Mouse (Mus musculus) neural tube, embryonic 10.5 days (tissue): ENCODE results near the gene Hoxd12.

ENCODE experiments used
- DNase-seq: peaks from one replicate; pipeline ENCODE4 v3.0.0-alpha.2; 2017; ENCODE audit warnings: low spot score; ENCODE audit errors: extremely low spot score

Hoxd12 gene

DNA sequence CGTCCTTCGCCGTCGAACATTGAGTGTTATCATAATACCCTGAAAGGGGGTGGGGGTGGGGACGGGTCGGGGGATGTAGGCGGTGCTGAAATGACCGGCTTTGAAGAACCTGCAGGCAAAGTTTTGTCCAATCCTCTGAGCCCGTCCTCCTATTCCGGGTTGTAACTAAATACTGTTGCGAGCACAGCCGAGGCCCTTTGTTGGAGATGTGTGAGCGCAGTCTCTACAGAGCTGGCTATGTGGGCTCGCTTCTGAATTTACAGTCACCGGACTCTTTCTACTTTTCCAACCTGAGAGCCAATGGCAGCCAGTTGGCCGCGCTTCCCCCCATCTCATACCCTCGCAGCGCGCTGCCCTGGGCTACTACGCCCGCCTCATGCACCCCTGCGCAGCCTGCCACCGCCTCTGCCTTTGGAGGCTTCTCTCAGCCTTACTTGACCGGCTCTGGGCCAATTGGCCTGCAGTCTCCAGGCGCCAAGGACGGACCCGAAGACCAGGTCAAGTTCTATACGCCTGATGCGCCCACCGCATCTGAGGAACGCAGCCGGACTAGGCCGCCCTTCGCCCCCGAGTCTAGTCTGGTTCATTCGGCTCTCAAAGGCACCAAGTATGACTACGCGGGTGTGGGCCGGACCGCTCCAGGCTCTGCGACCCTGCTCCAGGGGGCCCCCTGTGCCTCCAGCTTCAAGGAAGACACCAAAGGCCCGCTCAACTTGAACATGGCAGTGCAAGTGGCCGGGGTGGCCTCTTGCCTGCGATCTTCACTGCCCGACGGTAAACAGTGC is at the start of gene Hoxd12:
Gene Hoxd12 (plus strand): TSS at position 133 of the 785 bp plus-strand sequence.
- DNase-seq = no peak

DNA sequence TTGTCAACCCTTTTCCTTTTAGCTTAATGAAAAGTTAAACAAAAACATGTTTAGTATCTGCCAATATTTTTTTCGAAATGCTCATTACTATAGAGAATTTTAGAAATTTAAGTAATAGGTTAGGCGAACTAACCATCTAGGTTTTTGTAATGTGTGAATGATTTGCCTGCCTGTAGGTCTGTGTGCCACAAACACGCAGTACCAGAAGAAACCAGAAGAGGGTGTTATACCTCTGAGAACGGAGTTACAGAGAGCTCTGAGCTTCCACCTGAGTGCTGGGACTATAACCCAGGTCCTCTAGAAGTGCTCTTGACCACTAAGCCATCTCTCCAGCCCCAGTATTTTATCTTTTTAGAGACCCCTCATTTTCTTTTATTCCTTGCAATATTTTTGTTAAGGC is 39.4 kb upstream of the Hoxd12 start:
- no peak for DNase-seq

DNA sequence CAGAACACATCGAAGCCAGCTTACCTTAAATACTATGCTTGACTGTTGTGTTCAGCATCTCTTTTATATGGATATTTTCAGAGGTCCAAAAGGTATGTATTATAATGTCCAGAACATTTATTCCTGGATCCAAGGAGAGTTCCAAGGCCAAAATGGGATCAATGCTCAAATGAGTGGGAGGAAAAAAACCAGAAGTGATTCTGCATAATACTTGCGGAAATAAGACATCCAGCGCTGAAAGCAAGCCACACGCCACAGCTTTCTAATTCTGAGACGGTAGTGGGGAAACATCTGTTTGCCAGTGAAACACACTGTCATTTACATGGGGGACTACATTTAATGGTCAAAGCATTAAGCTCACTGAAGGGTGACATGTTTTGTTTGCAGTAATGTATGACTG is 32.4 kb upstream of the Hoxd12 start:
- no peak for DNase-seq

DNA sequence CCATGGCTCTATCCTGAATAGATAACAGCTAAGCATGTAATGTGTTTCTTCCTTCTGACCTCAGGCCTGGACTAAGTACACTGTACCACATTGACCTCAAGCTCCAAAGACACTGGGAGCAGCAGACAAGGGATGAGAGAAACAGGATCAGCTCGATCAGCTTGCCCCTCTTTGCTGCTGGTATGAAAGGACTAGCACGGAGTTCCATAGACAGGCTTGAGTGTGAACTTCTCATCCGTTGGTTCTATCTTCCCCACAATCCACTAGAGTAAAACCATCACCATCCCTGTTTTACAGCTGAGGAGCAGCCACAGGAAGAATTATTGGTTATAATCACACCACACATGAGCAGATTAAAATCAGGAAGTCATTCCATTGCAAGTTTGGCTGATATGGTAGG is 29.2 kb upstream of the Hoxd12 start:
- DNase-seq = no peak

DNA sequence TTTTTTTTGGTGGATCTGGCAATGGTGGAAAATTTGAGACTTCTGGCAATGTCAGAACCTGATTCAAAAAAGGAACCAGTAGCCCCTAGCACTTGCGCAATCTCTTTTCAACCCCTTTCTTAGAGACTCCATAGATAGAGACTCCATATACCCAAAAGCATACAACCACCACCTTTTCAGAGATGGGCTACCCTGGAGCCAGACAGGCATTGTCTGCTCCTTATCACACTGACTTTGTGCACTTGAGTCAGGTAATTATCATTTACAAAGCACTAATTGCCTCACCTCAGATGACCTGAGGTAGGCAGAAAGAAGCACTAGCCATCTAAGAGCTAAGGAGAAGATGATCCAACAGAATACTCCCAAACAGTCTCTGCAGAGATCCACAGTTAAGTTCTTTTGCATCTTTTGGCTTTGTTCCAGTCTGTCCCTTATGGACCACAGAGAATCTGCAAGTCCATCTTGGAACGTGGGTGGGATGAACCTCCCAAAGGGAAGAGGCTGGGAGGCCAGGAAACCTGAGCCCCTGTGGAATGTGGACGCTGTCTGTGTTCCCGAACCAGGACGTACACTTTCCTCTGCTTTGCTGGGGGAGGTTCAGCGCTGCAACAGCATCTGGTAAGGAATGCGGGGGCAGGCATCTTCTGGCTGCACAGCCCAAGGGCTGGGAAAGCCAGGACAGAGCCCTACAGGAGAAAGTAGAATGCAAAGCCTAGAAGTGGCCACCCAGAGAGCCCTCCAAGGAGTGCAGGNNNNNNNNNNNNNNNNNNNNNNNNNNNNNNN is 27.5 kb upstream of the Hoxd12 start:
- no peak for DNase-seq

DNA sequence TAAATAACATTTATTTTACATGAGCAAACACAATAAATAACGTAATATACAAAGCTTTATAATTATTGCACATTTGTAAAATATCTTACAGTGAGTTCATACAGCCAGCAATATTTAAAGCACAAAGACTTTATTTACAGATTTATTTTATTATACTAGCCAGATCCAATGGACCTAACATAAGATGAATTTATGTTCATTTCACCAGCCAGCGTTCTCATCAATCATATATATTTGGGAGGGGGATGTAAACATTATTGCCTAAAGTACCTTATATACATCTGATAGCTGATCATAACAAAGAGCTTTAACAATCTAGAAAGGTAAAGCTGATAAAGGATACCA is 21.8 kb upstream of the Hoxd12 start:
- no peak for DNase-seq

DNA sequence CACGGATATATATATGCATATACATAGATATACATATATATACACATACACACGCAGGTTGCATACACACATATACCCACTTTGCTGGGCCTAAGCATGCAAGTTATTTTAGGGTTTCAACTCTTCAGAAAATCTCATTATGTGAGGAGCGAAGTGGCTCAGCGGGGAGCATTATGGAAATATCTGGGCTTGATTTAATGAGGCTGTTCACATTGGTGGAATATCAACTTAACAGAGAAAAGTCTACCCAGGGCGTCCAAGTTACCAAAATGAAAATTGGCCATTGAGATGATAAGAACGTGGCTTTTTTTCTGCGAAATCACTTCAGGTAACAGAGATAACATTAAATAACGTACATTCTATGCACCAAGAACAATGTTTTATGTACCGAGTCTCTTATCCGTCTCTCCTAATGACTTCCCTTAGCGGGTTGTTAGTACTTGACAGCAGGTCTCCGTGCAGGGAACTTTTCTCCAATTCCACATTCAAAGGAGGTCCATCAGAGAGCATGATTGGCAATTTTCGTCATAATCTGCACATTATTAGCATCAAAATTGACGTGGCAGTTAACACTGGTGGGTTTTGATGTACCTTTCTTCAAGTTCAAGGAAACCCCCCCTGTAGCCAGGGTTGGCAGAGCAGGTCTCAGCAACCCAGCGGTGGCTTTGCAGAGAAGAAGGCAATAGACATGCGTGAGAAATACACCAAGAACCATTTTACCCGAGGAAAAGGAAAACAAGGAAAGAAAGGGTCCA is 20.9 kb upstream of the Hoxd12 start:
- DNase-seq = no peak

DNA sequence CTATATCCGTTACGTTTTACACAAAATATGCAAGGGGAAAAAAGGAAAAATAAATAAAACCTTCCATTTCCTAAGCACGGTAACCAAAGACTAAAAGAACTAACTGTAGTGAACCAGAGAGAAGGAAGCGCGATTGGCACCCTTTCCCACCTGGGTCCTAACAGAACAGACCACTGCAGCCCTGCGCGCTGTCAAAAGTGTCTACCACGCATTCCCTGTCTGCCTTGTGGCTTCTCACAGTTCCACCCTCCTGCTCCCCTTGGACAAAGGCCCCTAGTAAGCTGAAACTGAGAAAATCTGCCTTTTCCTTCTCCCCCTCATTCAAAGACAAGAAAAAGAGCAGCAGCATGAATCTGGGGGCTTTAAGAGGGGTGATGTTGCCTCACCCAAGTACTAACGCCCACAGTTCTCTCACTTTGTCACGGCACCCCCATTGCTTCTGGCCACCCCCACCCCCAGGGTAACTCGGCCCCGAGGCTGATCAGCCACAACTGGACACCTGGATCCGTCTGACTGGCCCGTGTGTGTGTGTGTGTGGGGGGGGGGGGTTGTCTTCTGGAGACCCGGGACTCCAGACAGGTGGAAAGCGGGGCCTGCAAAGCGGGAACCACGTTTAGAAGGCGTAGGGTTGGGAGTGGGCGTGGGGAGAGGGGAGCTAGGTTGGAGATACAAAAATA is 19.9 kb upstream of the Hoxd12 start:
- no peak for DNase-seq

DNA sequence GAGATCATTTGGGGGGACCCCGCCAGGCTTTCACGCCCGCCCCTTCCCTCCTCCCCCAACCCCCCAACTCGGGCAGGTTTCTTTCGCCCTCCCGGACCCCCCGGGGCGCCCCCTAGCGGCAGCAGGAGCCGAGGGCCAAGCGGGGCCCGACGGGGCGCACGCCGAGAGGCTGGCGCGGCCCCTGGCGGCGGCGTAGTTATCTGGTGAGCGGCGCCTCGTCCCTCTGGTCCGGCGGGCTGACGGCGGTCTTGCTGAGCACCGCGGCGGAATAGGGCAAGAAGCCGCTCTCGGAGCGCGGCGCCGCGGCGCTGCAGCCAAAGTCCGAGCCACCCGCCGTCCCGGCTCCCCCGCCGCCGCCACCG is 19.4 kb upstream of the Hoxd12 start:
- DNase-seq = no peak

DNA sequence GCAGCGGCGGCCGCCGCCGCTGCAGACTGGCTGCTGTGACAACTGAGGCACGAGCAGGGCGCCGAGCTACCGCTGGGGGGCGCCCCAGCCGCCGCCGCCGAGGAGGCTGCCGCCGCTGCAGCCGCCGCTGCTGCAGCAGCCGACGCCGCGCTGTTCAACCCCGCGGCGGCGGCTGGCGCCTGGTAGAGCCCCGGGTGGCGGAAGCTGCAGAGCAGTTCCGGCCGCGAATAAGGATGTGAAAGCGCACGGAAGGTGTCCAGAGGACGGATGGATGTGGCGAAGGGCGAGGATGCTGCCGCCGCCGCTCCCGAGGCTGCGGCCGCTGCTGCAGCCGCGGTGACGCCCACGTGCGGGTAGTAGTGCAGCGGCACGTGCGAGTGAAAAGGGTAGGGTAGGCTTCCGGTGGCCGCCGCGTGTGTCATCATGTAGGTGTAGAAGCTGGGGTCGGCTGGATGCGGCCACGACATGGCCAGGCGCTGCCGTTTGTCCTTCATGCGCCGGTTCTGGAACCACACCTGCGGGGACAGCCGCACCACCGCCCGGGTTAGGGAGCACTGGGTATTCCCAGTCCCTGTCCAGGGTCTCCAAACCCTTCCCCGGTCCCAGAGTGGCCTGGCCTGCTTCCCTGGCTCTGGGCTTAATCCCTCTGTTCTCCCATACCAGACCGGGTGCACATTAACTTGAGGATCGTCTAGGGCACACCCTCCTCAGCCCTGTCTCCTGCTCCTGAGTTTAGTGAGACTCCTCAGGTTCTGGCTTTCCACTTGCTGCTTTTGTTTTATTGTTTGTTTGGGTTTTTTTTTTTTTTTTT is 18.8 kb upstream of the Hoxd12 start:
- DNase-seq = peak; percentile 71

DNA sequence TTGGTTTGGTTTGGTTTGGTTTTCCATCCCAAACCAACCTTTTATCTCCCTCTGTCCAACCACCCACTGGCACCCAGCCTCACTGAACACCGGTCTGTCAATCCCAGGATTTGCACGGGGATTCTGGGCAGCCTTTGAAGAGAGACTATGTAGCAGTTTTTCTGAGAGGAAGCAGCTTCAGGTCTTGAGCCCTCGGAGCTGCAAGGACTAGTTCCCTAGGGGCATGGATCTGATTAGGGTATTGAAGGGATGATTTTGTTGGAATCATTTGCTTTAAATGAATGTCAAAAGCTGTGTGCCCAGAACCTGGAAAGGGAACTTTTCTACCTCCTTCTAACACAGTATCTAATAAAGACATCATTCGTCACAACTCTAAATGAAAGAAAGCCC is 18.2 kb upstream of the Hoxd12 start:
- no peak for DNase-seq

DNA sequence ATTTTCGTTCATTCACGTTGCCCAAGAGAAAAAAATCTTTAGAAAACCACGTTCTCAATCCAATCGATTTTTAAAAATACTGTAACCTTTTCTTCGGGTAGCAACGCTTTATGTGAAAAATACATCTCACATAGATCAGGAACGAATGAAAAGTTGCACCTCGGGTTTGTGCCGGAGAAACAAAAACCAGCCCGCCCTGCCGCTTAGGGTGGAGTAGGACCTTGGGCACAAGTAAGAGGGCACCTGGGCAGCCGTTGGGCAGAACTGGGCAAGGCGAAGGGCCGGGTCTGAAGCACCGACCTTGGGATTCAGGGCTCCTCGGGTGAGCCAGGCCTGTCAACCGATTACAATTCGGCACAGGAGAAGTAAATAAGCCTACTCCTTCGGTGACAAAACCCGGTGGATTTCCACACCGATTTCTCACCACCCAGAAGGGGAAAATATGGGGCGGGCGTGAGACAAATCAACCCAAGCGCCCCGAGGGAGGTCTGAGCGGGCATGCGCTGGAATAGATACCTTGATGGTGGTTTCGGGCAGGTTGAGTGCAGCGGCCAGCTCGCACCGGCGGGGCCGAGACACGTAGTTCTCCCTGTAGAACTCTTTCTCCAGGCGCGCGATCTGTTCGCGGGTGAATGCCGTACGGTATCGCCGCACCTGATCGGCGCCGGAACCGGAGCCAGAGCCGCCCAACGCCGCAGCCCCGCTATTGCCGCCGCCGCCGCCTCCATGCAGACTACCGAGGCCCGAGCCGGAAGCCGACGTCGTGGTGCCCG is 17.4 kb upstream of the Hoxd12 start:
- DNase-seq = peak; percentile 77

DNA sequence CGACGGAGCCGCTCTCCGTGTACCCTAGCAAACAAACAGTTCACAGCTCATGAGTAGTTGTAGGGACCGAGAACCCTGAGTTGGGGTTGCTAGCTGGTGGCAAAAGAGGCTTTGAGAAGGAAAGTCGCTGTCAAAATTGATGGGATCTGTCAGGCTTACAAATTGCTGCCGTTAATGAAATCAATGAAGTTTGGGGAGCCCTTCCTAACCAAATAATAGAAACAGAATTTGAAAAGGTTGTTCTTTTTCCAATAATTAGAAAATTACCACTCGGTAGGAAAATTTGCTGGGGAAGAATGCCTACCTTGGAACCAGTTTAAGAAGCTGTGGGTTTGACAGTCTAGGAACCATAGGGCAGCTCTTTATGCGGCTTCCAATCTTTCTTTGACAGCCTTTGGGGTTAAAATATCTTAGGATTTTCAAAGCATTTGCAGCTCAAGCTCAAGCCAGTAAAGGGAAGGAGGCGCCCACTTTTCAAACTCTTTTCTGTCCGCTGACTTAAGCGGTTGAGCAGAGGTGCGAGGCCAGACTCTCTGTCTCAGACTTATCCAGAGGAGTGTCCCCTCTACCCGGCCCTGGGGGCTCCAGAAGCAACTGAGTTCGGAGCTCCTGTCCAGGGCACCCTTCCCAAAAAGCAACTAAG is 16.7 kb upstream of the Hoxd12 start:
- DNase-seq = peak; percentile 72

DNA sequence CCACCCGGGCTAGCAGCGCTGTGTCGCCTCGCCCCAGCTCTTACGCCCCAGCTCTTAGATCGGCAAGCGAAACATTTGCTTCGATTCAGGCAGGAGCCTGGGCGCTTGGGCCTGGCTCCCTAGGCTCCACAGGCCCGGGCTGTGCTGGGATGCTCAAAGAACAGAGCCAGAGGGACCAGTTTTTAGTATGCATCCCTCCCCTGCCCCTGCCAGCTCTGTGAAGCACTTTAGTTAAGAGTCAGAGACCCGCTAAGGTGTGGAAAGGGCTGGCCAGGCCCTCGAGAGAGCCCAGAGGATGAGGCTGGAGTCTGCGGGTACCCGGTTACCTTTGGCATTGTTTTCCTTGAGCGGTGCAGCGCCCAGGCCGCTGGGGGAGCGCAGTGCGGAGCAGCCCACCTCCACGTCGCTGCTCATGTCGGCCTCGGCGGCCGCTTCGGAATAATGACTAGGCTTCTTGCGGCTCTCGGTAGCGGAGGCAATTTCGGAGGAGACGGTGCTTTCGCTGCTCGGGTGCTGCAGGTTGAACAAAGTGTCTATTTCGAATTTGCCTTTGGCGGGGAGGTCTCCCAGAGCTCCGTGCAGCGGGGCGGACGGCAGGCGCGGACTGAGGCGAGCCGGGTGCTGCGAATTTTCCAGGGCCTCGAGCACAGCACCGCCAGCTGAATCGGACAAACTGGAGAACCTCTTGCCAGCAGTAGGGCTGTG is 16.0 kb upstream of the Hoxd12 start:
- peak; percentile 80 for DNase-seq

DNA sequence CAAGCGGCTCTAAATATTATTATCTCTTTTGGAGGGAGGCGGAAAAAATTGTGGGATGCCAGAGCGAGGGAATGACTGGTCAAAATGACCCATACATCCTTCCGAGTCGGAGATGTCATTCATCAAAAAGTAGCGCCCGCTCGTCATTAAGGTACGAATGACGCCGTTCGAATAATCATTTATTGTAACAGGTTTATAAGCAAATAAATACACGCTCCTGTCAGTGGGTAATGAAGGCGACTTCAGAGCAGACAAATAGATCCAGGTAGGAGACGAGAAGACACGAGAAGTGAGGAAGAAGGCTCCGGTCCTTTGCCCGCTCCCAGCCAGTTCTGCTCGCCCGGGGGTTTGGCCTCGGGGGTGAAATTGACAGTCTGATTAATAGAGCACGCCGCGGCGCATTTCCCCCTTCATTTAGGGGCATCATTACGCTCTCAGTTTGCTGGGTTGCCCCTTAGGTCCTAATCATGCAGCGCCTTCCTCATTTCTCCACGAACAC is 15.3 kb upstream of the Hoxd12 start, which contains the start of gene Evx2:
Gene Evx2 (minus strand): TSS at position 51 of the 499 bp plus-strand sequence.
- DNase-seq = no peak

DNA sequence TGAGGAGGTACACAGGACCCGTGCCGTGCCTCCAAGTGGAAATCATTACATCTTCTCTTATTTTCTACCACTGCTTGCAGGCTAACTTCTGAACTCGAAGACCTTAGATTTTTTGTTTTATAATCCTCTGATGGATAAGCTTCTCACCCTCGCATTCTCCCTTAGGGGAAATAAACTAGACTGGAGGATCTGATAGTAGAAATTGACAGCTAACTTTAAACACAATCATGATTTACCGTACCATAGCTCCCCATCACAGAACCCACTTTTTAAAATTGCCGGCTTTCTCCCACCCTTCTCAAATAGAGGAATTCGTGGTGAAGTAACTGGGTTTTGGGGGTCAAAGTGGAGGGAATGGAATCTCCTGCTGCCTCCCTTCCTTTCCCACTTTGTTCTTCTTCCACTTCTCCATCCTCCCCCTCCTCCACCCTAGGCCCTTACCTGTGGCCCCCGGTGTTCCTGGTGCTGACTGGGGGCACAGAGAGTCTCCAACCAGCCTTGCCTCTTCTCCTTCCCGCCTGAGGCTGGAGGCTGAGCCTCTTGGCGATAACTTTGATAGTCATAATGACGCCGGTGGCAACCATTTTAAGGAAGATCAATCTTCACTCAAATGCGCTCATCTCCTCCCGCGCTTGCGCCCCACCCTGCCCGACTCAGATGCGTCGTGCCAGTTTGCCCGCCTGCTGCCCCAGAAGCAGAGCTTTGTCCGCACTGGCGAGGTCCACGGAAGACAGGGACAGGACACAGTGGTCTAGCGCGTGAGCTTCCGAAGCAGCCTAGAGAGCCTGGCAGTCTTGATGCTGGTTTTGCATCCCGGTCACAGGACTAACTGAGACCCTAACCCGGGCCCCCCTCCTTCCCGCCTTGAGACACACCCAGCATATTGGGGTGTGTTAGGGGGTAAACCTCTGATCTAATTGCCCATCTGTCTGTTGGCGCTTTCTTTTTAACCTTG is 14.1 kb upstream of the Hoxd12 start:
- DNase-seq = peak; percentile 60

DNA sequence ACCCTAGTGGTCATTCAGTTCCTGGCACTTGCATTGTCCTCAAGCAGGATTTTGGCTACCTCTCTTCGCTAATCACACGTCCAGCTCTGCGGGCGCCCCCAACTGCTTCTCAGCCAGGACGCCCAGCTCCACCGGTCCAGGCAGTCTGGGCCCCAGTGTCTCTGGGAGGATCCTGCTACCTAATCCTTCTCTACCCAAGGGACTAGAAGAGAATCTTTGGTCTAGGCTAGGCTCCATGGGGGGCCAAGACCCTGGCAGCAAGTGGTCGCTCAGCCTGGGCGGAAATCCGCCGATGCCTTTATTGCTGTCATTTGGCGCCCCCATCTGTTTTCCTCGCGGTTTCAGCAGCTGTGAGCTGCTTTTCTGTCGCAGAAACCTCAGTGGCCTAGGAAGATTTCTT is 13.1 kb upstream of the Hoxd12 start:
- peak; percentile 82 for DNase-seq
